Mouse (Mus musculus) lung, postnatal 10 days (tissue): ENCODE results near the gene Arid3a.
"Not testable (repeated sequence)": the region's sequence is repeated elsewhere in the genome, so short reads cannot be mapped to it uniquely, and the experiment has no call there.

Experiments used
- DNase-seq: peaks from one replicate; pipeline ENCODE4 v3.0.0; 2021

Arid3a gene

DNA sequence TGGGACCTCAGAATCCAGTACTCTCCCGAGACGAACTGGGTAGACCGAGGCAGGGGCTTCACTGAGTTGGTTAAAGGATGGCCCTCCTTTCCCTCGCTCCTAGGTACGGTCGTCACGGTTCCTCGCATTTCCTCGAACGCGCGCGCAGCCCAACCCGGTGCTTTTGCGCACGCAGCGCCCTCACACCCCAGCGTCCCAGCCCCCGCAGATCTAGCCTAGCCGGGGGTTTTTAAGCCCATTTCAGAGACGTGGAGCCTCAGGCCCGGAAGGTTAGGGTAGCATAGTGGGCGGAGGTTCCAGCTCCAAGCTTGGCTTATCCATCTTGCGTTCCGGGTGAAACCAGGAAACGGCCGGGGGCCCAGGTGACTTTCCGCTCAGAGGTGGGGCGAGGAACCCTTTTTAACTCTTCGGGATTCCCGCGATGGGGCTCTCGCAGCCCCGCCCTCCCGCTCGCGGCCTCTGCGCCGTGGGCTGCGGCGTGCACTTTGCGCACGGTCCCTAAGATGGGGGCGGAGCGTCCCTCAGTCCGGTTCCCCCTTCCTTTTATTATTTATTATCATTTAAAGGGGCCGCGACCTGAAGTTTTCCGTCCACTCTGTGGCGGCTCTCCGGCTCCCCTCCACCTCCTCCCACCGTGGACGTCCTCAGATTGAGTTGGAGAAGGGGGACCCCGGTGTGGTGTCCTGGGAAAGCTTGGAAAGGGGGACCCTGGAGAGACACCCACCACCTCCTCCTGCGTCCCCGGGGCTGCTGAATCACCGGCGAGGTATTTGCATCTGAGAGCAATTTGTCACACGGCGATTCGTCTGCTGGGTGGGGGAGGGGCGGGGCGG is at the start of gene Arid3a:
Arid3a (plus strand) TSS at position 553 of the 833 bp plus-strand sequence.
- DNase-seq = peak; percentile 94

DNA sequence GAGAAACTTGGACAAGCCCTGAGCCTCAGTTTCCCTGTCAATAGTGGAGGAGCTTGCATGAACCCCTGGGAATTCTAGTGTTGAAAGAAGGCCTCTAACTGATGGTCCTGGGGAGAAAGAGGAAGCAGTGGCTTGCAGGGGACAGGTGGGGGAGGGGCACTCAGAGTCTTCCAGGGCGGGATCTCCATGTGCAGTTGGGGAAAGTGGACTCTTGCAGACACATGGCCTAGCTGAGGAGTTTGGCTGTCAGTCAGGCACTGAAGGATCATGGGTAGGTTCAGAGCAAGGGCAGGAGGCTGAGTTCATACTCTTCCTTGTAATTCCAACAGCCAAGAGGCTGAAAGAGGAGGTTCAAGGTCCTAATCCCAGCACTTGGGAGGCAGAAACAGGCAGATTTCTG is 49.7 kb upstream of the Arid3a start:
- DNase-seq = no peak

DNA sequence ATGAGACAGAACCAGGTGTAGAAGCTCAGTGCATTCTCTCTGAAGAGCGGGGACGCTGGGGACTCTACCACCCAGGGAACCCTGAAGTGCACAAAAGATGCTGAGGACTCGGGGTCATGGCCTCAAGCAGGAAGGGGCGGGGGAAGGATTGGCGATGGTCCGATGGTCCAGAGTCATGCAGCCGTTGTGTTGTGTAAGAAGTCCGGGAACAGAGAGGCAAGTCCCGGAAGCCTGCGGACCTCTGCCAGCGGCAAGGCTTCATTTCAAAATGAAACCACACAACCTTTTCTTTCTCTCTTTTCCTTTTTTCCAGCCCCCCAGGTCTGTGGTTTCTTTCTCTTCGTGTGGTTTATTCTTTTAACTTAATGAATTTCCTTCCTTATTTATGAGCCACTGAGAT is 49.1 kb upstream of the Arid3a start:
- peak; percentile 77 for DNase-seq

DNA sequence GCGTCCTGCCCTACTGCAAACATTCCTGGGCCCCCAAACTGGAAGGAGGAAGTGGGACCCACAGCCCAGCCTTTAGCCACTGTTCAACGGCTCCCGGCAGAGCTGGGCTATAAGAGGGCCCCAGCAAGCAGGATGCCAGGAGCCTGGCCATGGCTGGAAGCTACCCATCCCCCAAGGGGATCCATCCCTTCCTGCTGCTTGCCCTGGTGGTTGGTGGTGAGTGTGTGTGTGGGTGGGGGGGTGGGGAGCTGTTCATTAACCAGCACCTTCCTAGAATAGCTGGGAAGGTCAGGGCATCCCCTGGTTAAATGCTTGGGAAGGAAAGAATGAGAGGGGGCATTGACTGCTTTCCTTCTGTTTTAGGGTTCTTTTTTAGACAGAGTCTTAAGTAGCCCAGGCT is 47.3 kb upstream of the Arid3a start:
- DNase-seq = no peak

DNA sequence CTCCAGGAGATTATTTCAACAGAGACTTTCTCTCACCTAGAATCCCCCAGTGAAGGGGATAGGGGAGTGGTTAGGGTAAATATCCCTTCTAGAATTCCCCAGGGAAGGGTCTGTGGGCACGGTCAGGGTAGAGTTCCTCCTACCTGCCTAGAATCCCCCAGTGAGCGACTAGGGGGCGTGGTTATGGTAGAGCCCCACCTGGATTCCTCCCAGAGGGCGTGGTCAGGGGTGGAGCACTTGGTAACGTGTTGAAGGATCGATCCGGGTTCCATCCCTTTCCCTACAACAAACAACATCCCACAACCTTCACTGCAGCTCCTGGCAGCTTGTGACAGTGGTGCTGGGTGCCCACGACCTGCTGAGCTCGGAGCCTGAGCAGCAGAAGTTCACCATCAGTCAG is 46.1 kb upstream of the Arid3a start:
- DNase-seq = no peak

DNA sequence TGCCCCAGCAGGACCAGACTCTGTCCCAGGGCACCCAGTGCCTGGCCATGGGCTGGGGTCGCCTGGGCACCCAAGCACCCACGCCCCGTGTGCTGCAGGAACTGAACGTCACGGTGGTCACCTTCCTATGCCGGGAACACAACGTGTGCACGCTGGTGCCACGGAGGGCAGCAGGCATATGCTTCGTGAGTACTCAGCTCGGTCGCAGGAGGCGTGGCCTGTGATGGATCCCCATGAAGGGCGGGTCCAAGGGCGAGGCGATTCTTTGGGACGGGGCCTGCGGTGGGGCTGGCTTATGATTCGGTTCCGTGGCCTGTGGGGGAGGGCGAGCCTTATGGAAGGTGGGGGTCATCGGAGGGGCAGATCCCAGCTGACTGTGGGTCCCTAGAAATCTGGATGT is 44.9 kb upstream of the Arid3a start:
- peak; percentile 66 for DNase-seq

DNA sequence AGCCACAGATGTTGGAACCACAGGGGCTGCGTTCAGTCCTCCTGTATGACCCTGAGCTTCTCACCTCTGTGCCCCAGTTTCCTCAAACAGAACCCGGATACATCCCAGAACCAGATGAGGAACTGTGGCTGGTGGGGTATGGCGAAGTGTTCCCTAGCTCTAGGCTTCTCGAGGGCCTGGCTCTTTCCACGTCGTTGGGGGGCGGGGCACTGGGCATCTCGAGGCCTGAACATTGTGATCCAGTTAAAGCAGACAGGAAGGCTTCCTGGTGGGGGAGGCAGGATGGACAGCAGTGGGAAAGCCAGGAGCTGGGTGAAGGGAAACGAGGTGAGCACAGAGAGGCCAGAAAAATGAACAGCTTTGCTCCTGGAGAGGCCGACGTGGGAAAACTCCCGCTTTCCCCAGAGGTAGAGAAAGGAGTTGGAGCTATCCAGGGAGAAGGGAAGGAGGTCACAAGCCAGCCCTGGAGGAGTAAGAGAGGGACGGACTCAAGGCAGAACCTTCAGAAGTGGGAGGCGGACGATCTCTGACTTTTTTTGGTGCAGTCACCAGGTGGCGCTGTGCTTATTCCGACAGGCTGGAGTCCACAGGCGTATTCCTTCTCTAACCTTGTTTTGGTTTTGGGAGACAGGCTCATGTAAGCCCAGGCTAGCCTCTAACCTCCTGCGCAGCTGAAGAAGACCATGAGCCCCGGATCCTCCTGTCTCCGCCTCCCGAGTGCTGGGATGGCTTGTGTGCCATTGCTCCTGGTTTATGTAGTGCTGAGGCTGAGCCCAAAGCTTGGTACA is 43.4 kb upstream of the Arid3a start:
- DNase-seq = peak; percentile 92

DNA sequence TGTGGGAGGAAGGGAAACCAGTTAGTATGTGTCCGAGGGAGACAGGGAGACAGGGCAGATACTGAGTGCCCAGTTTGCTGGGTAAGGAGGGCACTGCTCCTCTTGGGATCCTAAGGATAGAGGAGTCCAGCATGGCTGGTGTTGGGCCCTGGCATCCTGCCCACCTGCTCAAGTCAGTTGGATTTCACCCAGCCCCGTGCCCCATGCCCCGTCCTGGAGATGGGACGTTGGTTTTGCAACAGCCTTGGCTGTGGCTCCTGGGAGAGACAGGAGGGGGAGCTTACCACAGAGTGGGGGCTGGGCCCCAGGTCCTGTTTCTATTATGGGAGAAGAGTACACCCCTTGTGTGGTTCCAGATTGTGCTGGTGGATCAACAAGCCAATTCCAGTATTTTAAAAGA is 42.4 kb upstream of the Arid3a start:
- peak; percentile 69 for DNase-seq

DNA sequence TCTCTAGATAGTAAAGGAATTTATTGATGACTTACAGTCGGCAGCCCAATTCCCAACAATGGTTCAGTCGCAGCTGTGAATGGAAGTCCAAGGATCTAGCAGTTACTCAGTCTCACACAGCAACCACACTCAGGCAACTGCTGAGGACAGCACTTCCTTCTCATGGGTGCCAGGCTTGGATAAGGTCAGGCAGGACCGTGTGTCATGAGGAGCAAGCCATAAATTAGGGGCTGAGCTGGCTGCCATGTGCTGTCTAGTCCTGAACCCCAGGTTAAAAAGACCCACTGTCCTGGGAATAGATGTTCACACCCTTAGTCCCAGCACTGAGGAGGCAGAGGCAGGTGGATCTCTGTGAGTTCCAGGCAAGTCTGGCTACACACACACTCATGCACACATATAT is 41.9 kb upstream of the Arid3a start:
- DNase-seq = not testable (repeated sequence)

DNA sequence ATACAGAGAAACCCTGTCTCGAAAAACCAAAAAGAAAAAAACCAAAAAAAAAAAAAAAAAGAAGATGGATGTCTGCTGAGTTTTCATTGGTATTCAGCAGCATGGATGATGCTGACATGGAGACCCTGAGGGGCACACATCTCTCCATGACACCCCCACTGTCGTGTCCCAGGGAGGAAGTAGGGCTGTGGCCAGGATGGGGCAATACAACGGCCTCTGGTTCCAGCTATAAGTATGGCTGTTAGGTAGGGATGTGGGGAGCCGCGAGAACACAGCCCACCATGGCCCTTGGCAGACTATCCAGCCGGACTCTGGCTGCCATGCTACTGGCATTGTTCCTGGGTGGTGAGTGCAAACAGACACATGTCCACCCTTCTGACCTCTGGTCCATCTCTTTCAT is 40.8 kb upstream of the Arid3a start, which contains the start of gene Elane:
Elane (plus strand) TSS at position 194 of the 400 bp plus-strand sequence.
- no peak for DNase-seq

DNA sequence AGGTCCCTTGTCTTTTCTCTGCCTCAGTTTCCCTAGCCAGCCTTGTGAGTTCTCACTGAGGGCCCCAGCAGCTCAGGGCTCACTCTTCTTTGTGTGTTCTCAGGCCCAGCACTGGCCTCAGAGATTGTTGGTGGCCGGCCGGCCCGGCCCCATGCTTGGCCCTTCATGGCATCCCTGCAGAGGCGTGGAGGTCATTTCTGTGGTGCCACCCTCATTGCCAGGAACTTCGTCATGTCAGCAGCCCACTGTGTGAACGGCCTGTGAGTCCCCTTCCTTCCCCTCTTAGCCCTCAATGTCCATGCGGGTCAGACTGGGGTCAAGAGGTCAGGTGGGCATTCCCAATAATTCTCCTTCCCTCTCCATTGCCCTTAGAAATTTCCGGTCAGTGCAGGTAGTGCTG is 40.2 kb upstream of the Arid3a start:
- no peak for DNase-seq

DNA sequence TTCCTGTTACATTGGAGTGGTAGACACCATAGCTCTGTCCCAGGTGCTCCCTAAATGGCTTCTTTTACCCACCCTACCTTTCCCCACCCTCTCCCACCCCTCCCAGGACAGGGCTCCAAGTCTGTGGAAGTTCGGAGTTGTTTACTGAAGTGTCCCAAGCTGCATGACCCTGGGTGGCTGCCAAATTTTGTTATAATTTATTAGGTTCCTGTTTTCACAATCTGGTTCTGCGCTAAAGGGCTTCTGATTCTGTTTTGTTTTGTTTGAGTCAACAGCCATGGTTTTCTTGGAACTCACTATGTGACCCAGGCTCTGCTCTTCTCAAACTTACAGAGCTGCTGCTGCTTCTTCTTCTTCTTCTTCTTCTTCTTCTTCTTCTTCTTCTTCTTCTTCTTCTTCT is 37.5 kb upstream of the Arid3a start:
- peak; percentile 75 for DNase-seq

DNA sequence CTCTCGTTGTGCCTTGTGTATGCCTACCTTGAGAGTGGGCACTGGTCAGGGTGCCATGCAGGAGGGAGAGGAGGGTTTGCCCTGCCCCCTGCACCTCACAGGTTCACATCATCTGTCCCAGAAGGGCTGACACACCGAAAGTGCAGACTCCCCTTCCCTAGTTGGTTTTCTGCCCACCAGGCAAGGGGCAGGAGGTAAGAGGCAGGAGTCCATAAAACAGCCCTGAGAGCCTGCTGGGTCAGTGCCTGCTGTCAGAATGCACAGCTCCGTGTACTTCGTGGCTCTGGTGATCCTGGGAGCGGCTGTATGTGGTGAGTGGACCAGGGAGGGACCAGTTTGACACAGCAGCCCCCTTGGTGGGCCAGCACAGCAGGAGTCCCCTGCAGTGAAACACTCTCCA is 36.2 kb upstream of the Arid3a start, which contains the start of gene Cfd:
Cfd (plus strand) TSS at position 184 of the 400 bp plus-strand sequence.
- no peak for DNase-seq

DNA sequence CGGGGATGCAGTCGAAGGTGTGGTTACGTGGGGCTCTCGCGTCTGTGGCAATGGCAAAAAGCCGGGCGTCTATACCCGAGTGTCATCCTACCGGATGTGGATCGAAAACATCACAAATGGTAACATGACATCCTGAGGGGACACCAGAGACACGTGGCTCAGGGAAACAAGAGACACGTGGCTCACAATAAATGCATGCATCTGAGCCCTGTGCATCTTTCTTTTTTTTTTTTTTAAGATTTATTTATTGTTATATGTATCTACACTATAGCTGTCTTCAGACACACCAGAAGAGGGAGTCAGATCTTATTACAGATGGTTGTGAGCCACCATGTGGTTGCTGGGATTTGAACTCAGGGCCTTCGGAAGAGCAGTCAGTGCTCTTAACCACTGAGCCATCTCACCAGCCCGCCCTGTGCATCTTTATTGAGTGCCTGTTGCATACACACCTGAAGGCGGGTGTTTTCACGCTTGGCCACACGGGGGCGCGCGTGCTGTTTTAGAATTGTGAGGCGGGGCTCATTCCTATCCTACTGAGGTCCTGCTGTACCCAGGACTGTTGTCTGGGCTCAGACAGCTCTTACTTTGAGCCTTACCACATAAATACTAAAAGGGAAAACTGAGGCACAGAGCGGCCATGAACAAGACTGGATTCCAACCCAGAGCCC is 34.3 kb upstream of the Arid3a start:
- DNase-seq = peak; percentile 88

DNA sequence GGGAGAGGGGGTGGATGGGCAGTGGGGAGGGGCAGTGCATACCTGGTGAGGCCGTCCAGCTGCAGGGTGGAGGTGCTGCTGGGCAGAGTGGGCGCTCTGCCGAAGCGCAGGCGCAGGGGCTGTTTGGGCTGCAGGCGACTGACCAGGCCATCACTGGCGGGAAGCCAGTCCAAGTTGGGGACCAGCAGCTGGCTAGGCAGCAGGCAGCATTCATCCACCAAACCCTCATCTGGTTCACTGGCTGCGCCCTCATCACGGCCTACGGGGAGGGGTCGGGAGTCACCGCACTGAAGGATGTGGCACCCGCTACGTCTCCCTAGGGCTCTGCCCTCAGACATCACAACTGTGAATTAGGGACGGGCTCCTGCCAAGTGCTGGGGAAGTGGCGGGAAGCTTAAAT is 30.5 kb upstream of the Arid3a start:
- peak; percentile 61 for DNase-seq

DNA sequence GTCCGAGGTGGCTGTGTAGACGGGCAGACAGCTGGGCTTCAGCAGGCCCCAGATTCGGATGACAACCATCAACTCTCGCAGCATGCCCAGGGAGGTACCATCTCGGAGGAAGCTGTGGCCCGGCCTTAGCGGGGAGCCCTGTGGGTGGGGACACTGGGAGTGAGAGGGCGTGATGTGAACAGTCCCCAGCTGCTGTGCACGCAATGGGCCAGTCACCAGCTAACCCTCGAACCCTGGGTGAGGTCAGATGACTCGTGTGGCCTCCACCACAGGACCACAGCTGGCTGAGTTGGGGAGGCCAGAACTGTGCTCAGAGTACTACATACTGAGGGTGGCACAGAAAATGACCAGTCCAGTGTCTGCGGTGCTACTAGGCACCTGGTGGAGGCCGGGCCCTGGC is 30.0 kb upstream of the Arid3a start:
- peak; percentile 75 for DNase-seq

DNA sequence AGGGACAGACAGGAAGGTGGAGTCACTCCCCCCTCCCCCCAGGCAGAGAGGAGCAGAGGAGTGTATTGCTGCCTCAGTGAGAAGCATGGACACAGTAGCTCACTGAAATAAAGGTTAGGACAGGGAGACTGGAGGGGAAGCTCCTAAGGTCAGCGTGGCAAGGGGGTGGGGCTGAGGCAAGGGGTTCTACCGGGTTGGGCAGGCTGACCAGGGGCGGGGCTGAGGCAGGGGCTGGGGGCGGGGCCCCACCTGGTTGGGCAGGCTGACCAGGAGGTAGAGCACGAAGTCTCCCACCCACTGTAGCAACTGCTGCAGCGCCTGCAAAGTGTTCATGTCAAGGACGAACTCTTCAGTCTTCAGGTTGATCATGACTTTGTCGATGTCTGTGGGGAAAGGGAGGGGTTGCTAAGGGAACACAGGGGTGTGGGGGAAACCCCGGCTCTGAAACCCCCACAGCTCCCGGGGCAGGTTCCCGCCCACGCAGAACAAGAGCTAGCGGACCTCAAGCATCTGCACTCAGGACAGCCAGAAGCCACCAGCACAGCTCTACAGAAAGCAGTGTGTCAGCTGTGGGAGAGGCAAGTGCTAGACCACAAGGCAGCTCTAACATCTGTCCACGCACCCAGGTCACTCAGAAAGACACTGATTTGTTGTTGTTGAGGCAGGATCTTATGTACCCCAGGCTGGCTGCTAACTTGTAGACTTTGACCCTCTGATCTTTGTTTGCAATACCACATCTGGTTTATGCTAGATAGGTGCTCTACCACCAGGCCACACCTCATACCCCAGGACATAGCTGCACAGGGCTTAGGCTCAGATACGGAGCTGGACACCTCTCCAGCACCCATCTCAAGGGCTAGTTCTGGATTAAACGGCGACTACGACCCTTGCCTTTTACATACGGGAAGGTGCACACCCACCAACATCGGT is 29.3 kb upstream of the Arid3a start:
- DNase-seq = no peak

DNA sequence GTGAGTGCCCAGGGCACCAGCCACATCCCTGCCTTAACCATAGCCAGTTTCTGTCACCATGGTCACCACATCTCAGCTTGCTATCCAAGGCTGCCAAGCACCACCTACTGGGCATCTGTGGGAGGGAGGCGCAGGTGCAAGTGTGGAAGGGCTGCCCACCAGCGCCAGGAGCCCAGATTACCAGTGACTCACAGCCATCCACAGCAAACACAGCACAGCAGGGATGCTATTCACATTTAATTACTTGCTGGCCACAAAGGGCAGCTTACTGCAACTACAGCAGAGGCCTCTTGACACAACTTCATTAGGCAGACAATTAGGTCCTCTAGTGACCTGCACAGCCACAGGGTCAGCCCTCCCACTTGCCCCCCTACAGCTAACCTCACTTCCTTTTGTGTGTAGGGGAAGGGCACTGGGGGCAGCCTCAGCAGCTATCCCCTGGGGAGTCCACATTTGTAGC is 25.9 kb upstream of the Arid3a start:
- no peak for DNase-seq

DNA sequence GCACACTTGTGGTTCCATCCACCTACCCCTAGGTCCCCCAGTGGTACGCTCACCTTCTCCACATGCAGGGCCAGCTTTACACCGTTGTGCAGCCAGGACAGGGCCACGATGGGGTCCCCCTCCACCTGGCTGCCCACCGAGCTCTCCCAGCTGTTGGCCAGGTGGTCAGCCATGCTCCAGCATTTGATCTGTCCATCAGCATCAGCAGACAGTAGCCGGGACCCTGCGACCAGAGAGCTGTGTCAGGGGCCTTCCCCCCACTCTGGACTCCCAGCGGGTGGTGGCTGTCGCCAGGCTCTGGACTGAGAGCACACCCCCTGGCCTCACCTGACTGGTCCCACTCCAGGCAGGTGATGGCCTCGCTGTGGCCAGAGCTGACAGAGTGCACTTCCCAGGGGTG is 20.1 kb upstream of the Arid3a start:
- no peak for DNase-seq

DNA sequence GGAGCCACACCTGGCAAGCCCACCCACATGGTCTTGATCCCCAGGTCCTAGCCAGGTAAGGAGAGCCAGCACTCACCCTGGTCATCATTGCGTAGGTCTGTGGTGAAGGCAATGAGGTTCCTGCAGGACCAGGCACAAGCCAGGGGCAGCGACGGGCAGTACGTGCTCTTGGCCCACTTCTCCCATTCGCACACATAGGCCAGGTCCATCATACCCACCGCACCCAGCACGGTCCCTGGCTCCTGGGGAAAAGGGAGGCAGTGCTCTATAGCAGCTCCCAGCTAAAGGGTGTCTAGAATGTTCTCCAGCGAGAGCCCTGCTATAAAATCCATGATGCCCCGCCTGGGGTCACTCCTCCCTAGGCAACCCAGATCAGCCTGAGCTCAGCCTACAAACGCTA is 19.4 kb upstream of the Arid3a start:
- no peak for DNase-seq

DNA sequence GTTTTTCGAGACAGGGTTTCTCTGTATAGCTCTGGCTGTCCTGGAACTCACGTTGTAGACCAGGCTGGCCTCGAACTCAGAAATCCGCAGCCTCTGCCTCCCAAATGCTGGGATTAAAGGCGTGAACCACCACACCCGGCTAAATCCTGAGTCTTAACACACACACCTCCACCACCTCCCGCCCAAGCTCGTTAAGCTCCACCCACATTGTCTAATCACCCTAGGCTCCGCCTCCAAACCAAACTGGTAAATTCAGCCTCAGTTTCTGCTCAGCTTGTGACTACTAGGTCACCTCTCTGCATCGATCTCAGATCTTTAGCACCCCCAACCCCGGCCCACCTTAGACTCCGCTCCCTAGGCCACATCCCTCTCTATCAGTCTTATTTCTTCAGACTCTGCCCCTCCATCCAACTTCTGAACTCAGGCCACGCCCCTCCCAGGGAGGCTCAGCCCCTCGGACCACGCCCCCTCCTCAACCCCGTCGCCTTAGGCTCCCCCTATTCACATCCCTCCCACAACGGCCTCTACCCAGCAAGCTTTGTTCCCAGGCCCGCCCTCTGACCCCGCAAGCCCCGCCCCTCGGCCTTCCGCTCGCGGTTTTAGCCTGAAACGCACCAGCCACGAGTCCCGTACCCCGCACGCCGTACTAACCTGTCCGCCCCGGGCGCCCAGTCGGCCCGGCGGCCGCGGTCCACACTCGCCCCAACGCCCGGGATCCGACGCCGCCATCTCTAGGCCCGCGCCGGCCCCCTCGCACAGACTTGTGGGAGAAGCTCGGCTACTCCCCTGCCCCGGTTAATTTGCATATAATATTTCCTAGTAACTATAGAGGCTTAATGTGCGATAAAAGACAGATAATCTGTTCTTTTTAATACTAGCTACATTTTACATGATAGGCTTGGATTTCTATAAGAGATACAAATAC is 18.4 kb upstream of the Arid3a start, which contains the start of gene Med16:
Med16 (minus strand) TSS at position 757 of the 925 bp plus-strand sequence.
- DNase-seq = peak; percentile 99
